Mouse (Mus musculus) WW6 (cell line): Measurements from ENCODE around the gene Cttnbp2.

Experiments
- DNase-seq: peaks from one replicate; pipeline ENCODE4 v3.0.0-alpha.2; 2013; ENCODE audit warnings: low read depth, low spot score

Gene Cttnbp2

DNA sequence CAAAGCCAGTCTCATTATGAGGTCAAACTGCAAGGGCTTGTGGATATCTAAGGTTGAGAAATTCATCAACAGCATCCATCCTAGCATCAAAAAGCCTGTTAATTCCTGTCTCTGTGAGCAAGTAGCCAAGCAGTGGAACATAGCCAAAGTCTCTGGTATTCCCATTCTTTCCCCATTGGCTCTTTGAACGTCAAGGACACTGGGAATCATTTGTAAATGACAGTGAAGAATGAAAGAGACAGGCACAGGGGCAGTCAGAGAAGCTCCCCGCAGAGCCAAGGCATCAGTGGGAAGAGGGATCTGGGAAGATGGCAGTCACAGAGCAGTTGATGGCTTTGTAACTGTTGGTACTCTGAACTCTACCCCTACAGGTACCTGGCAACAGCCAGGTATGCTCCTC is 46.9 kb downstream of the Cttnbp2 start:
- no peak for DNase-seq

GRCm38 (mm10) chr6:18466227-18466626 is 48.4 kb downstream of the Cttnbp2 start:
- no peak for DNase-seq

DNA sequence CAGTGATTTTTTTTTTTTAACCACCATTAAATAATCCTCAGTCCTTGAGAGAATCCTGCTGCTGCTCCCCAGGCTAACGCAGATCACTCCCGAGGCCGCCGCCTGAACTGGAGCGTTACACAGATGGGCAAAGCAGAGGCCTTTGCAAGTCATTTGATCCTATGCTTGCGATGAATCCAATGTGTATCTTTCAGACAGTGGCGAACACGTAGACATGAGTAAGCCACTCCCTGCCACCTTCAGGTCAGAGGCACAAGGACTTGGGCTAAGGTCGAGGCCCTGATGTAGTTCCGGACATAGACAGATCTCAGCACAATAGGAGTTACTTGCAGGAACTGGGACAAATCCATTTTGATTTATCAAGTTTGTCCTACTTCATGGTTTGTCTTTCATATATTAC is 49.0 kb downstream of the Cttnbp2 start:
- no peak for DNase-seq

- DNase-seq, result no peak
These were observed 55.0 kb downstream of the Cttnbp2 start for GRCm38 (mm10) chr6:18459657-18460056.

DNA sequence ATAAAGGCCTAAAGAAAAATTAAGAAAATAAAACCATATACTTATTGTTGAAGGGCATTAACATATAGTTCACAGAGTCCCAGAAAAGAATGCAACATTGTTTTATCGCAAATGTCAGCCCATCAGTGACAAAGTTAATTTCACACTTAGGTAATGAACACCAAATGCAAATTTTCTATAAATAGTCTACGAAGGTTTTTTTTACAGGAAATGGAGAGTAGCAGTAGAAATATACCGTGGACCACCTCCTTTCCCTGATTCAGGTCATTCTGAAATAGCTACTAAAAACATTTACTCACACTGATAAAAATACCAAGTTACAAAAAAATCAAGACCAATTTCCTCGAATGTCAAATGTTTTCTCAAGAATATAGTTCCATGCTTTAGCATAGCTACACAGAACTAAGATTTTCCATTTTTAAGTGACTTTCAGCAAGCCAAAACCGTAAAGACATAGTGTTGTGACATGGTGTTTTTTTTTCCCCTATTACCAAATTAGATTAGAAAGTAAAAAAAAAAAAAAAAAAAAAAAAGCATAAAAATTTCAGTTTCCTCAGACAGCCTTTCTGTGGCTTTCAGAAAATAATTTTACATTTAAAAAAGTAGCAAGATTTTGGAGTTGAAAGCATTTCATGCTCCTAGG is 64.0 kb downstream of the Cttnbp2 start:
- no peak for DNase-seq

GRCm38 (mm10) chr6:18448078-18448477 is 66.6 kb downstream of the Cttnbp2 start:
- no peak for DNase-seq

GRCm38 (mm10) chr6:18446917-18447316 is 67.7 kb downstream of the Cttnbp2 start:
- DNase-seq, result no peak

DNA sequence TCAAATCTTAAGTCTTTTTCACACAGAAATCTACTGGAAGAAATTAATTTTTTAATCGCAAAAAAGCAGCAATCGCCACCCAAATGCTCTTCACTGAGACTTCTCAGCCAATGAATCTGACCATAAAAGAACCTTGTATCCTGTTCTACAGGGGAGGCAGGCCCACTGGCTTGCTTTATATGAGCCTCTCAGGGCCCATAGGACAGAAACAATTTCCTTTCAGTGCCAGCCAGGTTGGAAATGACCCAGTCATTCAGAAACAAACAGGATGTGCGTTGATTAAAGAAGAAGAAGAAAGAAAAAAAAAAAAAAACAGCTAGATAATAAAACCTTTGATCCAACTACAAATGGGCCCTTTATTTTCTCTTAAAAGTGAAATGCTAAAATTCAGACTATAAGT is 68.3 kb downstream of the Cttnbp2 start:
- DNase-seq, result no peak

DNA sequence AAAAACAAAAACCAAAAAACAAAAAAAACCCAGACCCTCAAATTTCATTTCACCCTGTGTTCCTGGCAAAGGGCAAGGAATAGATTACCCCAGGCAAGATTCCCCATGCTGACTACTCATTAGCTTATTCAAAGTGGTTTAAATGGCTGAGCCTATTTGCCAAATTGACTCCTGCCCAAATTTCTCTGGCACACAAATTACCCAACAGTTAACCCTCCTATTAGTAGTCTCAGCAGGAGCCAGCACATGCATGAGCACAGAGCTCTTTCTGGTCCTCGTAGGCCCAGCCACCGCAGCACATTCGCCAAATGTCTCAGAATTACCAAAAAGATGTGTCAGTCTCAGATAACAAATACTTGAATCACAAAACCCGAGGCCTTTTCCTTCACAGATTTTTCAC is 68.9 kb downstream of the Cttnbp2 start:
- DNase-seq, result no peak

DNA sequence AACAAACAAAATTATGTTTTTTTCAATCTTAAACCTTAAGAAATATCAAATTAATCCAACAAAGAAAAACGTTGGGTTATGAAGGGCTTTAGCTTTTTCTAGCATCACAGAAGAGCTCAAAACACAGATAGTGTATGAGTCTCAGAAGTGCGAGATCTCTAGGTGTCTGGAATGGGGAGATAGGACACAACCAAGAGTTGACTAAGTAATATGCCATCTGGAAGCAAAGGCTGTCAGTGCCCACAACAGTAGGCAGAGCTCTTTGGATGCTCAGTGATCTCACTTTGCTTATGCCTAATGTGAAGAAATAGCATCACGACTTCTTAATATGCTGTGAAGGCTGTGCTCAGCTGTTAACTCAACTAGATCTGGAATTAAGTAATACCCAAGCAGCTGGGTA is 72.3 kb downstream of the Cttnbp2 start:
- no peak for DNase-seq

DNA sequence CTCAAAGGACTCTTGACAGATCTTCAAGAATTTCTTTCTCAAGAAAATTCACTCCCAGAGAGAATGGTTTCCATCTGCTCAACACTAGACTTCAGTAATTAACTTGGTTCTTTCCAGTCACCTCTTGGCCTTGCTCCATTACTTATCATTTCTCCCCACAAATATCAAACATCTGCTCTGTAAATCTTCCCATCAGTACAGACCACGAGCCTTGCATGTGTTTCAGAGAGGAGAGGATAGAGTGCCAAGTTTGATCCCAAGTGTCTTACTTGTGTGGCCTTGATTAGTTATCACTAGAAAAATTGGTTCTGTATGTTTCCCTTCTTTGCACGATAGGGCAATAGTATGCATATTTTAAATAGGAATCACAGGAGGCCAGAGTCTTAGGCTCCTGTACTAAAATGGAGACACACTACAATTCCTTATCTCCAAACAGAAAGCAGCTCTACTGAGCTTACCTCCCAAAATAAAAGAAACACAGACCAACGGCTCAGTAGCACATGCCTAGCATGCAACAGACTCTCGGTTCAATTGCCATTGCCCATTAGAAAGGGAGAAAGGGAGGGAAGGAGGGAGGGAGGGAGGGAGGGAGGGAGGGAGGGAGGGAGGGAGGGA is 73.6 kb downstream of the Cttnbp2 start:
- DNase-seq, result no peak

- DNase-seq, result no peak
These were observed 78.4 kb downstream of the Cttnbp2 start for GRCm38 (mm10) chr6:18436127-18436812.

GRCm38 (mm10) chr6:18434828-18435531 is 79.7 kb downstream of the Cttnbp2 start:
- no peak for DNase-seq

GRCm38 (mm10) chr6:18434355-18434754 is 80.3 kb downstream of the Cttnbp2 start:
- DNase-seq, result no peak

- DNase-seq, result no peak
These were observed 82.3 kb downstream of the Cttnbp2 start for GRCm38 (mm10) chr6:18432362-18432761.

GRCm38 (mm10) chr6:18431891-18432290 is 82.8 kb downstream of the Cttnbp2 start:
- no peak for DNase-seq

DNA sequence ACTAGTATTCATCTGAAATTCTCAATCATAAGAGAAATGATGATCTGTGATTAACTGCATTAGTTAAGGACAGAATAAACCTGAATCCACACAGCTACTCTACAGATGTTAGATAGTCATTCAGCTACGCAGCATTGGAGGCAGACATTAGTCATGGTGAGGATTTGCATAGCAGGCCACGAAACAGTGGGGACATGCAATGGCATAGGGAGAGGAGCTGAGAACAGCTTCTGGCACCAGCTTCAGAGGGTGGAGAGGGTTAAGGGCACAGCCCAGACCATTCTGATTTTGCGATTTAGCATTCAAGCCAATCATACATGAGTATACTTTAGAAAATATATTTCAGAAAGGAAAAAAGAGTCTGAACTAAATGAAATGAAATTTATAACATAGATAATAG is 84.6 kb downstream of the Cttnbp2 start:
- DNase-seq, result no peak

DNA sequence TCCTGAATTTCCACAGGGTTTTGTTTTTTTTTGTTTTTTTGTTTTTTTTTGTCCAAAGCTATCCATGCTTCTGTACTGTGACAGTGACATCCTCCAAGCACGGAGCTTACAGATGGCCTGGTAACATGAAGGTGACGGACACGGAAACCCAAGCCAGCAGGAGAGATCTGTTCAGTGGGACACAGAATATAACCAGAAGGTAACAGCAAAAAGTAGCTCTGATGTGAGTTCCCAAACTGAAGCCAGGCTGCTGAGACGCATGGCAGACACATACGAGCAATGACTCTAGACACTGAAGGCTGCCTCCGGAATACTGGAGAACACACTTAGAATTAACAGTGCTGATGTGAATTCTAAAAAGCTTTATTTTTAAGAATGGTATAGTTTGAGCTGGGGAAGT is 89.8 kb downstream of the Cttnbp2 start:
- DNase-seq, result no peak

DNA sequence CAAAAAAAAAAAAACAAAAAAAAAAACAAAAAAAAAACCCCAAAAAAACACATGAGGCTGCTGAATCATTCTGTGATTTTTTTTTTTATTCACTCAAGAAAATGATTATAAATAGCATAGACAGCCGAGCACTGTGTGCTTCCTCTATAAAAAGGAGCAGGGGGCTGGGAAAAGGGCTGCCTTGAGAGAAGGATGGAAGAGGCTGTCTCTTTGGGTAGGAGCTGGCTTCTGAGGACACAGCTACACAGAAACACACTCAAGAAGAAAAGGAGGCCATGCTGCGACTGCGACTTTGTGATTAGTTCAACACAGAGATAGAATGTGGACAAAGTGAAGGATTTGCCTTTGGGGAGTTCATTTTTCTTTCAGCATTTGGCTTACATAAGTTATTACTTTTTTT is 90.3 kb downstream of the Cttnbp2 start:
- no peak for DNase-seq

GRCm38 (mm10) chr6:18423112-18423511 is 91.5 kb downstream of the Cttnbp2 start:
- DNase-seq, result no peak

DNA sequence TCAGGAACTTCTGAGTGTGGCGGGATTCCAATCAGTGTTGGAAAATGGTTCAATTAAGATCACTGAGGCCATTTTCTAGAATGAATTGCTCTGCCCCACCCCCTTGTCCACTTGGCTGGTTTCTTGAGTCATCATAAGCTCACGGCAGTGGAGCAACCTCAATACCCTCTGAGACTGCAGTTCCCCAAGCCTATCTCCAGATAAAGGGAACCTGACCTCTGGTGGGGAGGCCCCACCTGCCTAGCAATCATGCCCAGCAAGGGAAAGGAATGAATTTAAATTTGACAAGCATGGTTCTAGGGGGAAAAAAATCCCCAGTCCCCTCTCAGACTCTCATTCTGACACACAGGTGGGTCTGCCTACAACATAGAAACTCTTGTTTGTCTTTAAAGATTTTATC is 93.1 kb downstream of the Cttnbp2 start:
- DNase-seq, result no peak

DNA sequence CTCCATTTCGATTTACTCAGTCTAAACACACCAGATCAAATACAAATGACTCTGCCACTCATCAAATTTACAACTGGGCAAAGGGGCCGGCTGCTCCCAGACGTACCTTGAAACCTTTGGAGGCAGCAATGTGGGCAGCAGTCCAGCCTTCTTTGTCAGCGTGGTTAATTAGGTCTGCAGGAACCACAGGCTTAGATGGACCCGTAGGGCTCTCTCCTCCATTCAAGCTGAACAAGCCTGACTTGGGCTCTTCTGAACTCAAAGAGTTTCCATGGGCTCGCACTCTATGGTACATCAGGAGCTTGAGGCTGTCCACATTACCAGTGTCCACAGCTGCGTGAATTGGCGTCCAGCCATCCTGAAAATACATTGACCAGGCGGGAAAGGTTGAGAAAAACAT is 94.0 kb downstream of the Cttnbp2 start:
- no peak for DNase-seq
